Mouse (Mus musculus) thymus, postnatal 0 days (tissue): ENCODE data around the gene Pdhx. TPM values are rescaled to one million over a fixed set of nuclear protein-coding genes. Genes with fewer than 3 reads are reported as not detected.

ENCODE experiments used
- DNase-seq: peaks from one replicate; pipeline ENCODE4 v3.0.0-alpha.2; 2015; ENCODE audit warnings: low spot score
- polyA plus RNA-seq: library from polyadenylated mRNA; unstranded; fragments of >200 nt; fragmentation: Nextera tagmentation; extraction: Ambion mirVana; gene quantifications from 2 replicates; pipeline ENCODE4 v1.2.1, GENCODE M21; 2015

Pdhx gene
- polyA plus RNA-seq, 1 experiment from 2014 or later: 30.1 TPM

GRCm38 (mm10) chr2:103062865-103063264, 10.4 kb downstream of the Pdhx start:
- peak; percentile 56 for DNase-seq

- no peak for DNase-seq
These were observed 15.0 kb downstream of the Pdhx start for GRCm38 (mm10) chr2:103058266-103058665.

GRCm38 (mm10) chr2:103055820-103056219, 17.5 kb downstream of the Pdhx start:
- DNase-seq: no peak

- DNase-seq: no peak
These were observed 21.1 kb downstream of the Pdhx start for GRCm38 (mm10) chr2:103051937-103052893.

GRCm38 (mm10) chr2:103045286-103045685, 28.0 kb downstream of the Pdhx start:
- DNase-seq: no peak

- no peak for DNase-seq
These were observed 32.4 kb downstream of the Pdhx start for GRCm38 (mm10) chr2:103040896-103041295.

GRCm38 (mm10) chr2:103037831-103038230, 35.5 kb downstream of the Pdhx start:
- DNase-seq: no peak

GRCm38 (mm10) chr2:103022728-103023127, 50.6 kb downstream of the Pdhx start:
- no peak for DNase-seq

GRCm38 (mm10) chr2:103020191-103020987, 52.9 kb downstream of the Pdhx start:
- no peak for DNase-seq

GRCm38 (mm10) chr2:103018817-103019494, 54.4 kb downstream of the Pdhx start:
- DNase-seq: peak; percentile 51

- no peak for DNase-seq
These were observed 55.9 kb downstream of the Pdhx start for GRCm38 (mm10) chr2:103017391-103017824.

GRCm38 (mm10) chr2:103016089-103016488, 57.2 kb downstream of the Pdhx start:
- DNase-seq: no peak

- peak; percentile 13 for DNase-seq
These were observed 60.3 kb downstream of the Pdhx start for GRCm38 (mm10) chr2:103012782-103013575.

- DNase-seq: no peak
These were observed 65.1 kb downstream of the Pdhx start for GRCm38 (mm10) chr2:103008221-103008620.

GRCm38 (mm10) chr2:103004599-103004998, 68.7 kb downstream of the Pdhx start:
- peak; percentile 61 for DNase-seq

GRCm38 (mm10) chr2:102999153-102999575, 74.1 kb downstream of the Pdhx start:
- DNase-seq: no peak

GRCm38 (mm10) chr2:102998356-102998755, 75.0 kb downstream of the Pdhx start:
- DNase-seq: no peak

GRCm38 (mm10) chr2:102997874-102998273, 75.4 kb downstream of the Pdhx start:
- DNase-seq: no peak

- DNase-seq: no peak
These were observed 79.3 kb downstream of the Pdhx start for GRCm38 (mm10) chr2:102993841-102994607.

- DNase-seq: no peak
These were observed 80.9 kb downstream of the Pdhx start for GRCm38 (mm10) chr2:102992405-102992804.
